Mouse (Mus musculus): ENCODE results near the gene Ccdc58. TPM values are rescaled to one million over a fixed set of nuclear protein-coding genes. Genes with fewer than 3 reads are reported as not detected.

The Ccdc58 gene
- total and polyA plus RNA-seq, 3 experiments = 98.3 to 183 TPM; not detected in 1

- TF ChIP-seq ETS1 (IDR thresholded peaks at IDR 0.05; ENCODE audit: low read depth, low read length) (no peak), ELF1 (IDR thresholded peaks at IDR 0.05; ENCODE audit: low read depth, low read length) (no peak), TBP (IDR thresholded peaks at IDR 0.05; ENCODE audit: low read depth, low read length) (no peak), MAFK (IDR thresholded peaks at IDR 0.05; ENCODE audit: borderline replicate concordance, low read depth, low read length) (no peak), GATA1 (IDR thresholded peaks at IDR 0.05; ENCODE audit: low read depth, low read length) (no peak), MAZ (IDR thresholded peaks at IDR 0.05; ENCODE audit: low read depth, low read length) (no peak), CHD2 (IDR thresholded peaks at IDR 0.05; ENCODE audit: low read length) (no peak), UBTF (IDR thresholded peaks at IDR 0.05; ENCODE audit: borderline replicate concordance, insufficient read depth, low read depth, low read length) (no peak), MYC (IDR thresholded peaks at IDR 0.05; ENCODE audit: low read depth, low read length) (no peak), NRF1 (IDR thresholded peaks at IDR 0.05; ENCODE audit: insufficient read depth, low read depth, low read length, poor library complexity, severe bottlenecking) (no peak), RCOR1 (IDR thresholded peaks at IDR 0.05; ENCODE audit: low read depth, low read length) (no peak), TAL1 (IDR thresholded peaks at IDR 0.05; ENCODE audit: low read length) (no peak), E2F4 (IDR thresholded peaks at IDR 0.05; ENCODE audit: borderline replicate concordance, low read depth, low read length) (no peak), NELFE (IDR thresholded peaks at IDR 0.05; ENCODE audit: low read depth, low read length) (no peak), ZNF384 (IDR thresholded peaks at IDR 0.05; ENCODE audit: low read depth, low read length) (no peak), GABPA (IDR thresholded peaks at IDR 0.05; ENCODE audit: low read depth, low read length) (no peak)
- H3K9me3 ChIP-seq (replicated peaks; ENCODE audit: insufficient read depth, low read length) = no peaks in the 10 kb centered on the region
- H3K27me3 ChIP-seq (ENCODE audit: control insufficient read depth in 1 of 2, insufficient read depth in 2 of 2, low read length in 2 of 2) = no peaks in the 10 kb centered on the region
- no peaks in the 10 kb centered on the region for H3K79me2 ChIP-seq (ENCODE audit: control insufficient read depth, insufficient read depth, low read length, poor library complexity)
- no peak for DNase-seq (ENCODE audit: low read depth, low spot score)
- no peaks in the 10 kb centered on the region for H3K4me1 ChIP-seq (ENCODE audit: control insufficient read depth in 1 of 2, insufficient read depth in 2 of 2, low read length in 2 of 2)
- no peak overlapping the region for H3K9ac ChIP-seq (ENCODE audit: control insufficient read depth, low read depth, low read length, poor library complexity, severe bottlenecking)
- H3K4me3 ChIP-seq (ENCODE audit: control insufficient read depth in 1 of 2, insufficient read depth in 1 of 2, low read depth in 2 of 2, low read length in 2 of 2) = no peak overlapping the region
- H3K36me3 ChIP-seq (ENCODE audit: control insufficient read depth in 1 of 2, insufficient read depth in 2 of 2, low read length in 2 of 2) = peaks cover 0 to 9% of the 10 kb centered on the region in 2 experiments; a peak in 2 of 4 replicates
- no peak overlapping the region for H3K27ac ChIP-seq (ENCODE audit: control insufficient read depth, low read depth, low read length)
Measured at GRCm38 (mm10) chr16:36089850-36090616, 18.5 kb downstream of the Ccdc58 start.

DNA sequence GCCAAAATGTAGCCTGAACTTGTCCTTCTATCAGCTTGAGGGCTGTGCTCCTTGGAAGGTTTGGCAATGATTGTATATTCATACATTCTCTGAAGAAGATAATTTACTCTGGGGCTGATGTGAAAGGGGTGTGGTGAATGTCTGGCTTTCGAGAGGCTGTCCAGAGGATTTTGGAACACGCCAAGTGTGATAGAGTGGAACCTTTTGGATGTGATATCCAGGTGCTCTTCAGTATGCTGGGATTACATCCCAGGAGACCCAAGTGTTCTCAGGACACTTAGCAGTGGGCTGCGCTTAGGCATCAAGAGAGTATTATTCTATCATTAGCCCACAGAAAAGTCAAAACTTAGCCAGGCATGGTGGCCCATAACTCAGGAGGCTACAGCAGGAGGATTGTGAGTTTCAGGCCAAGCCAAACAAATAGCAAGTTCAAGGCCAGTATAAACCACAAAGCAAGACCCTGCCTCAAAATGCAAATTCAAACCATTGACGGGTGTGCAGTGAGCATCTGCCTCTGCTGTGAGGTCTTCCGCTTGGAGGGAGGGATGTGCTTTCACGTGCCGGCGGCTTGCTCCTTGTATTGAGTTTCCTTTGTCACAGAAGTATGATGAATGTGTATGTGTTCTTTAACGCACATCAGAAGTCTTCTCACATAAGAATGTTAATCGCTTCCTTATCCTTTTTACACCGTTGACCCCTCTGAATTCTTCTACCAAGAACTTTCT is 19.5 kb downstream of the Ccdc58 start:
- no peaks in the 10 kb centered on the region for H3K4me1 ChIP-seq (ENCODE audit: control insufficient read depth in 1 of 2, insufficient read depth in 2 of 2, low read length in 2 of 2)
- H3K79me2 ChIP-seq (ENCODE audit: control insufficient read depth, insufficient read depth, low read length, poor library complexity) = no peaks in the 10 kb centered on the region
- H3K27ac ChIP-seq (ENCODE audit: control insufficient read depth, low read depth, low read length) = no peak overlapping the region
- no peak for DNase-seq (ENCODE audit: low read depth, low spot score)
- H3K36me3 ChIP-seq (ENCODE audit: control insufficient read depth in 1 of 2, insufficient read depth in 2 of 2, low read length in 2 of 2) = peaks cover 0 to 6% of the 10 kb centered on the region in 2 experiments; a peak in 2 of 4 replicates
- H3K4me3 ChIP-seq (ENCODE audit: control insufficient read depth in 1 of 2, insufficient read depth in 1 of 2, low read depth in 2 of 2, low read length in 2 of 2) = no peak overlapping the region
- no peaks in the 10 kb centered on the region for H3K9me3 ChIP-seq (replicated peaks; ENCODE audit: insufficient read depth, low read length)
- TF ChIP-seq CHD2 (IDR thresholded peaks at IDR 0.05; ENCODE audit: low read length) = no peak
- no peak for TF ChIP-seq MAFK (IDR thresholded peaks at IDR 0.05; ENCODE audit: borderline replicate concordance, low read depth, low read length)
- no peak for TF ChIP-seq POLR2A (IDR thresholded peaks at IDR 0.05; ENCODE audit: control insufficient read depth in 1 of 2, insufficient read depth in 1 of 2, low read depth in 1 of 2, low read length in 2 of 2, poor library complexity in 1 of 2)
- no peak for TF ChIP-seq TAL1 (IDR thresholded peaks at IDR 0.05; ENCODE audit: low read length)
- TF ChIP-seq MAX (IDR thresholded peaks at IDR 0.05; ENCODE audit: low read length) = no peak
- TF ChIP-seq ETS1 (IDR thresholded peaks at IDR 0.05; ENCODE audit: low read depth, low read length) = no peak
- TF ChIP-seq JUND (IDR thresholded peaks at IDR 0.05; ENCODE audit: low read depth, low read length) = no peak
- no peak for TF ChIP-seq UBTF (IDR thresholded peaks at IDR 0.05; ENCODE audit: borderline replicate concordance, insufficient read depth, low read depth, low read length)
- TF ChIP-seq POLR2AphosphoS2 (IDR thresholded peaks at IDR 0.05; ENCODE audit: low read length) = no peak
- TF ChIP-seq GABPA (IDR thresholded peaks at IDR 0.05; ENCODE audit: low read depth, low read length) = no peak
- no peak for TF ChIP-seq USF2 (IDR thresholded peaks at IDR 0.05; ENCODE audit: borderline replicate concordance in 1 of 2, insufficient read depth in 1 of 2, low read depth in 1 of 2, low read length in 2 of 2)
- no peaks in the 10 kb centered on the region for H3K27me3 ChIP-seq (ENCODE audit: control insufficient read depth in 1 of 2, insufficient read depth in 2 of 2, low read length in 2 of 2)
- no peak overlapping the region for H3K9ac ChIP-seq (ENCODE audit: control insufficient read depth, low read depth, low read length, poor library complexity, severe bottlenecking)

Data from MEL (cell line).